Mouse (Mus musculus): ENCODE measurements at regions not wholly inside any gene's neighbourhood (a gene's known extent, or its start where the extent isn't known, plus 50 kb on each side); places are given as distances from the start of the nearest gene placed in this dataset.

- H3K9ac ChIP-seq, result no peak overlapping the region
- H3K4me1 ChIP-seq, result no peaks in the 10 kb centered on the region
- 76% methylated on average over 7 of the region's 7 CpGs for WGBS
These were observed 148.0 kb upstream of the 4933402D24Rik start for GRCm38 (mm10) chr1:63916907-63917650.

GRCm38 (mm10) chr1:63910765-63911164 lies 141.7 kb upstream of the 4933402D24Rik start:
- 76% methylated on average over 3 of the region's 3 CpGs for WGBS
- no peak for ATAC-seq (replicated peaks)
- H3K27ac ChIP-seq, result no peak overlapping the region
- H3K9me3 ChIP-seq, result no peaks in the 10 kb centered on the region
- no peak overlapping the region for H3K4me3 ChIP-seq
- no peak overlapping the region for H3K9ac ChIP-seq
- H3K27me3 ChIP-seq (replicated peaks), result no peaks in the 10 kb centered on the region
- no peak overlapping the region for H3K4me2 ChIP-seq
- H3K36me3 ChIP-seq (replicated peaks), result no peaks in the 10 kb centered on the region
- H3K4me1 ChIP-seq, result no peaks in the 10 kb centered on the region

More at GRCm38 (mm10) chr1:63916907-63917650, 148.0 kb upstream of the 4933402D24Rik start:
- Histone ChIP-seq H3K4me2 (no peak overlapping the region), H3K27me3 (replicated peaks) (no peaks in the 10 kb centered on the region; the same call in 1 of the 2 replicates), H3K27ac (no peak overlapping the region), H3K36me3 (replicated peaks) (no peaks in the 10 kb centered on the region), H3K9me3 (no peaks in the 10 kb centered on the region), H3K4me3 (no peak overlapping the region)
- ATAC-seq (replicated peaks), result no peak

- H3K4me3 ChIP-seq, result no peak overlapping the region
- H3K27ac ChIP-seq, result no peak overlapping the region
- no peaks in the 10 kb centered on the region; the same call in 1 of the 2 replicates for H3K27me3 ChIP-seq (replicated peaks)
- no peaks in the 10 kb centered on the region for H3K4me1 ChIP-seq
- no peak for ATAC-seq (replicated peaks)
- H3K9me3 ChIP-seq, result no peaks in the 10 kb centered on the region
- no peaks in the 10 kb centered on the region for H3K36me3 ChIP-seq (replicated peaks)
- no peak overlapping the region for H3K9ac ChIP-seq
- 86% methylated on average over 2 of the region's 2 CpGs for whole genome bisulfite sequencing
- H3K4me2 ChIP-seq, result no peak overlapping the region
These were observed 140.1 kb upstream of the 4933402D24Rik start for GRCm38 (mm10) chr1:63909191-63909590.

GRCm38 (mm10) chr1:63903620-63904019 lies 134.6 kb upstream of the 4933402D24Rik start:
- WGBS, result 95% methylated on average over 4 of the region's 4 CpGs
- Histone ChIP-seq H3K27me3 (replicated peaks) (no peaks in the 10 kb centered on the region; the same call in 1 of the 2 replicates), H3K27ac (no peak overlapping the region), H3K36me3 (replicated peaks) (no peaks in the 10 kb centered on the region), H3K9ac (no peak overlapping the region), H3K4me3 (no peak overlapping the region), H3K4me2 (no peak overlapping the region), H3K4me1 (peaks cover 6% of the 10 kb centered on the region; the same call in 1 of the 2 replicates), H3K9me3 (no peaks in the 10 kb centered on the region)
- no peak for ATAC-seq (replicated peaks)

GRCm38 (mm10) chr1:63903201-63903600 lies 134.1 kb upstream of the 4933402D24Rik start:
- peaks cover 6% of the 10 kb centered on the region; the same call in 1 of the 2 replicates for H3K4me1 ChIP-seq
- ATAC-seq (replicated peaks), result no peak
- no peak overlapping the region for H3K4me3 ChIP-seq
- no peak overlapping the region for H3K9ac ChIP-seq
- no peak overlapping the region for H3K27ac ChIP-seq
- H3K36me3 ChIP-seq (replicated peaks), result no peaks in the 10 kb centered on the region
- no peaks in the 10 kb centered on the region for H3K9me3 ChIP-seq
- no peak overlapping the region for H3K4me2 ChIP-seq
- H3K27me3 ChIP-seq (replicated peaks), result no peaks in the 10 kb centered on the region; the same call in 1 of the 2 replicates
- 70% methylated on average over 3 of the region's 3 CpGs for WGBS

GRCm38 (mm10) chr1:63902391-63902790 lies 133.3 kb upstream of the 4933402D24Rik start:
- H3K4me3 ChIP-seq, result no peak overlapping the region
- no peaks in the 10 kb centered on the region for H3K9me3 ChIP-seq
- no peaks in the 10 kb centered on the region for H3K36me3 ChIP-seq (replicated peaks)
- H3K4me2 ChIP-seq, result no peak overlapping the region
- no peak for ATAC-seq (replicated peaks)
- no peak overlapping the region for H3K9ac ChIP-seq
- H3K27ac ChIP-seq, result no peak overlapping the region
- no peaks in the 10 kb centered on the region; the same call in 1 of the 2 replicates for H3K27me3 ChIP-seq (replicated peaks)
- 39% methylated on average over 1 of the region's 1 CpGs for WGBS
- H3K4me1 ChIP-seq, result peaks cover 6% of the 10 kb centered on the region; the same call in 1 of the 2 replicates

- Histone ChIP-seq H3K4me3 (no peak overlapping the region), H3K27ac (peak overlapping the region; percentile 20; the same call in 1 of the 2 replicates), H3K27me3 (replicated peaks) (no peaks in the 10 kb centered on the region), H3K4me2 (no peak overlapping the region), H3K9me3 (no peaks in the 10 kb centered on the region), H3K9ac (no peak overlapping the region), H3K4me1 (peaks cover 6% of the 10 kb centered on the region; the same call in 1 of the 2 replicates), H3K36me3 (replicated peaks) (no peaks in the 10 kb centered on the region)
- ATAC-seq (replicated peaks), result no peak; the same call in 1 of the 2 replicates
- 37% methylated on average over 10 of the region's 10 CpGs for WGBS
These were observed 130.8 kb upstream of the 4933402D24Rik start for GRCm38 (mm10) chr1:63899631-63900577.

GRCm38 (mm10) chr1:63898766-63899165 lies 129.7 kb upstream of the 4933402D24Rik start:
- no peak for ATAC-seq (replicated peaks)
- 83% methylated on average over 2 of the region's 2 CpGs for WGBS

GRCm38 (mm10) chr1:63897556-63897955 lies 128.5 kb upstream of the 4933402D24Rik start:
- H3K4me1 ChIP-seq, result peaks cover 6% of the 10 kb centered on the region; the same call in 1 of the 2 replicates
- H3K4me3 ChIP-seq, result no peak overlapping the region
- no peak for ATAC-seq (replicated peaks)
- no peak overlapping the region for H3K27ac ChIP-seq
- WGBS, result 41% methylated on average over 2 of the region's 2 CpGs
- no peak overlapping the region for H3K4me2 ChIP-seq
- no peak overlapping the region for H3K9ac ChIP-seq
- 0 out of 2 replicates have a peak, but pooled peaks cover 3% of the 10 kb centered on the region for H3K27me3 ChIP-seq (replicated peaks)
- no peaks in the 10 kb centered on the region for H3K36me3 ChIP-seq (replicated peaks)
- H3K9me3 ChIP-seq, result no peaks in the 10 kb centered on the region

More at GRCm38 (mm10) chr1:63898766-63899165, 129.7 kb upstream of the 4933402D24Rik start:
- Histone ChIP-seq H3K4me1 (peaks cover 6% of the 10 kb centered on the region; the same call in 1 of the 2 replicates), H3K9me3 (no peaks in the 10 kb centered on the region), H3K4me3 (no peak overlapping the region), H3K9ac (no peak overlapping the region), H3K27me3 (replicated peaks) (0 out of 2 replicates have a peak, but pooled peaks cover 3% of the 10 kb centered on the region), H3K27ac (no peak overlapping the region), H3K4me2 (no peak overlapping the region), H3K36me3 (replicated peaks) (no peaks in the 10 kb centered on the region)

- Histone ChIP-seq H3K4me2 (no peak overlapping the region), H3K36me3 (replicated peaks) (no peaks in the 10 kb centered on the region), H3K9ac (no peak overlapping the region), H3K27me3 (replicated peaks) (no peaks in the 10 kb centered on the region), H3K9me3 (no peaks in the 10 kb centered on the region), H3K27ac (no peak overlapping the region), H3K4me3 (no peak overlapping the region), H3K4me1 (no peaks in the 10 kb centered on the region)
- 84% methylated on average over 3 of the region's 3 CpGs for WGBS
- ATAC-seq (replicated peaks), result no peak
These were observed 110.5 kb upstream of the 4933402D24Rik start for GRCm38 (mm10) chr1:63879570-63879969.

- Histone ChIP-seq H3K9me3 (no peaks in the 10 kb centered on the region), H3K27me3 (replicated peaks) (no peaks in the 10 kb centered on the region), H3K4me2 (no peak overlapping the region), H3K36me3 (replicated peaks) (no peaks in the 10 kb centered on the region), H3K9ac (no peak overlapping the region), H3K27ac (no peak overlapping the region), H3K4me3 (no peak overlapping the region), H3K4me1 (no peaks in the 10 kb centered on the region)
- ATAC-seq (replicated peaks), result no peak
- WGBS, result 91% methylated on average over 5 of the region's 5 CpGs
These were observed 107.7 kb upstream of the 4933402D24Rik start for GRCm38 (mm10) chr1:63876589-63877251.

Measured in midbrain, embryonic 15.5 days (tissue).